Mouse (Mus musculus): ENCODE measurements around the gene Gda. TPM values are rescaled to one million over a fixed set of nuclear protein-coding genes. Genes with fewer than 3 reads are reported as not detected.

The Gda gene
- total RNA-seq, 4 experiments from 2014 or later = 14.2 to 25.5 (median 15.2) TPM

DNA sequence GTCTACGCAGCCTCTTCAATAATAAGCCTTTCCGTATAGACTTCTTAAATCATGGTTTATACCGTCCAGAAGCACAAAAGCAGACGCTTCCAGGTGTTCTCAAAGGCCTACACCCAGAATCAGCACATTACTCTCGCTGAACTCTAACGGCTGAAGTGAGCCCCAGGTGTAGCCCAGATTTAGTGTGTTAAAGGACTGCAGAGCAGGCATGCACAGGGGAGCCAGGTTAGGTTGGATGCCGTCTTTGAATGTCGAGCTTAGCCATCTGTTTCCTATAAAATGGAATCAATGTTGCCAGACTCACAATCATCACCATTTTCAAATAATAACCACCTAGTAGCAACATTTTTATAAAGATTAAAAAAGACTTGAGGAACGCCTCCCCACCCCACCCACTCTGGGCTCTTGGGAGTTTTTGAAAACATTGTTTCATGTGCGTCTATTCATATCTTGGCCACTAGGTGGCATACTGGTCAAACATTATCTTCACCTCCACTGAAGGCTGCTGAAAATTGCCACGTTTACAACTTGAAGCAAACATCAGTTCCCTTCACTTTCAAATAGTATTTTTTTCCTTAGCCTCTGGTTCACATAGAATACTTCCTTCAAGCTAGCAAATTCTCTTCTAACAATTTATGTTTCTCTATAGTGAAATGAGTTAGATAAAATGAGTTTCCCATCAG lies 100.0 kb downstream of the Gda start:
- peak; percentile 69 for DNase-seq (ENCODE audit: low spot score)

DNA sequence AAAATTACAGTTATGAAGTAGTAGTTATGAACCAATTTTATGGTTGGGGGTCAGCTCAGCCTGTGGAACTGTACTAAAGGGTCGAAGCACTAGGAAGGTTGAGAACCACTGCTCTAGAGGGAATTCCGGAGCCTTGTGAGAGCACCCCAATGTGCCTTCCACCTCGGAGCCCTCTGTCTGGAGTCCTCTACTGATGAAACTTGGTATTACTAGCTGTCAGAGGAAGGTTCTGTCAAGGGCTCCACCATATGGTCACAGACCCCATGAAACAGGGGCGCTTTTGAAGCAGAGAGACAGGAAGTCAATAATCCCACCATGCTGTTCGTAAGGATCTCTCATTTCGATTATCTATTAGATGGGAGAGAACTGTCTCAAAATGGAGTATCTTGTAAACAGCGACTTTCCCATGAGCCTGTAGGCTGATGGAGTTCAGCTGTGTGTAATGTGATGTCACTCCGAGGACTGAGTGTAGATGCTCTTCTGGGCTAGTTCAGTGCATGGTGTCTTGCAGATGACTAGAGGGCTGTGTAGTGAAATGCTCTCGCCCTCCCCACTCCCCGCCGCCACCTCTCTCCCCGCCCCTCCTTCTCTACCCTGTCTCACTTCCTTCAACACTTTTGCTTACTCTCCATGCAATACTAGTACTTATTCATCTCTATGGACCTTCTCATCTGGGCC lies 100.7 kb downstream of the Gda start:
- no peak for DNase-seq (ENCODE audit: low spot score)

DNA sequence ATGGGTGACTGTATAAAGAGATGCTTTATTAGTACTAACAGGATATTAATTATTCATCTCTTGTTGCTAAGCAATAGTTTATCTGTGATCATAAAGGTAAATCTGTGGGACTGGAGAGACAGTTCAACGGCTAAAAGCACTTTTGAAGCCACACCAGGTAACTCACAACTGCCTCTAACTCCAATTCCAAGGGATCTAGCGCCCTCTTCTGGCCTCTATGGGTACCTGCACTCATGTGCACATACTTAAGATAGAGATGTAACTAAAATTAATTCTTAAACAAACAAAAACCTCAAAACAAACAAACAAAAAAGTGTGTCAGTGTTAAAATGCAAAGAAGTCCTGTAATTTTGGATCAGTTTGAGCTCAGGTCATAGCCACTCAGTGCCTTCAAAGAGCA lies 101.9 kb downstream of the Gda start:
- DNase-seq (ENCODE audit: low spot score) = no peak

DNA sequence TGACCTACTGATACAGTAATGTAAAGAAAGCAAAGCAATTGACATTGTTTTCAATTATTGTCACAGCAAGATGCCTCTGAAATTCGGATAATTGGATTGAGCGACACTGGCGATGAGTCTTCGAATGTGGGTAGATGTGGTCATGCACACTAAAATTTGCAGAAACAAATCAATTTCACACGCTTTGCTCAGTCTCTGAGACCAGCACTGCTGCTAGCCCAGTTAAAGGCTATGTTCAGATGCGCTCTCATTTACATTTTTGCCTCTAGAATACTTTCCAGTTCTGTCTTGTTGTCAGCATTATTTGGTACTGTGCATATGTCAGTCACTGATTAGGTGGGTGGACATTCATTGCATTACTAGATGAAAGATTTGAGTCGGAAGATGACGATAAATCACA lies 102.5 kb downstream of the Gda start:
- DNase-seq (ENCODE audit: low spot score) = no peak

DNA sequence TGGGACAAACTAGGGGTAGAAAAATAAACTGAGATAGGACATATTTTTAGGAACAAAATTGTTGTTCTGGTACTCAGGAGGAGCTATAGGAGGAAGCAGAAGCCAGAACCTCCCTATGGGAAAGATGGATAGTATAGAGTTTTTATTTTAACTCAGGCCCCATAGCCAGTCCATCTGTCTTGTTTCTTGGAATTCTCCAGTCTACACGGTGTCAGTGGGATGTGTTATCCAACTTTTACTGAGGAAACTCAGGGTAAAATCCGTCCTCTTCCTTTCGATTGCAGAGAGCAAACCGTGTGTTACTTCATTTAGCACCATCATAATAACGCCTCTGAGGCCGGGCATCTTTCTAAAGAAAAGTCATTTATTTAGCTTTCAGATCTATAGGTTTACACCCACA lies 104.1 kb downstream of the Gda start:
- no peak for DNase-seq (ENCODE audit: low spot score)

DNA sequence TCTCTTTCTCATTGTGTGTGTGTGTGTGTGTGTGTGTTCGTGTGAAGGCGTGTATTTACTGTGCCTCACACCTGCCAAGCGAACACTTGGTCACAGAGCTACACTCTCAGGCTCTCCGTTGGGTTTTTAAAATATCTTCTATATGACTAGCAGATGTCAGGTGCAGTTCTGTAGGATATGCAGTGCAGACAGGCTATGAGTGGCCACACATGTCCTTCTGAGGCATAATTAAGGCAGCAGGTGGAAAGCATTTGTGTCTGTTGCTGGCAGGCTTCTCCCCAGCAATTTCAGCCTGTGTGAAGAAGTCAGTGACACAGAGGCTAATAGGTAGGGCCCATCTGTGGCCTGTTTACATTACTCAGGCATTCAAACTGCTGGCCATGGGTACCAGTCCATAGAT lies 104.7 kb downstream of the Gda start:
- DNase-seq (ENCODE audit: low spot score) = no peak

DNA sequence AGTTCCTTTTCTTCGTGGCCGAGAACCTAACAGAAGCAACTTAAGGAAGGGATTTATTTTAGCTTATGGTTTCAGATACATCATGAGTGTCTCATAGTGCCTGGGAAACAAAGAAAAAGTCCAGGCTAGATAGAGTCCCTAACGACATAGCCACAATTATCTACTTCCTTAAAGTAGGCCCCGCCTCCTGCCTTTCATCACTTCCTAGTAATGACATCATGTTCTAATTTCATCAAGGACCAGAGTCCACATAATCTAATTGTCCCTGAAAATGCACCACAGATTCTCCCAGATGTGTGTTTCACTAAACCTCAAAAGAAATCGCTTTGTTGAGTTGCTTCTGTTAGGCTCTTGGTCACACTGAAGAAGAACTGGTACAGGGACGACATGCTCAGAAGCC lies 115.5 kb downstream of the Gda start:
- no peak for DNase-seq (ENCODE audit: low spot score)

DNA sequence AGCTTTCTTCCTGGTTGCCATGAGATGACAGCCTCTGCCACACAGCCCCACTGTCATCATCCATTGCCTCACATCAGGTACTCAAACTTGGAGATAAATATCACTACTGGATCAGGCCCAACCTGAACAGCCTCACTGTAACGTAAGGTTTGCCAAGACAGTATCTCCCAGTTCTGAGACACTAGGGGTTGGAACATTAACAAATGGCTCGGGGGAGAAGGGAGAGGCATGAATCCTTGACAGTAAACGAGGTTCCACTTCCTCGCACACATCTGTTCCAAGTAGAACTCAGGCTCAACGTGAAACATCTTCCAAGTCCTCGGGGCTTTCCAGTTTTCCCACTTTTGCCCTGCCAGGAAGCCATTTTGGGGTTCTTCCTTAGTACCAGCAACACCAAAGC lies 123.6 kb downstream of the Gda start:
- no peak for DNase-seq (ENCODE audit: low spot score)

DNA sequence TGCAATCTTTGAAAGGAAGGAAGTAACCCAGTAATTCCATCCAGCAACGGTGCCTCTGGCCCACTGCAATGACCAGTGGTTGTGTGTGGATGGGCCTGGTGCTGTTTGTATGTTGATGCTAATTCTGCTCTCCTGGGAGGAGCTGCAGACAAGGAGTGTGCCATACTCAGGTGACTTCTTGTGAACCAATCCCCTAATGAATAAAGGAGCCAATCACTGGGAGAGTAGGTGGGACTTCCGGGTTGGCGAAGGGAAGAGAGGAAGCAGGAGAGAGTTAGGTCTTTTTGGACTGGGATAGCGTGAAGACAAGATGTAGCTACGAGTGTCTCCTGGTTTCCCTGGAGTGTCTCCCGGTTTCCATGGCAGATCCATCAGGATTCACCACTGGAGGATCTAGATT lies 126.6 kb downstream of the Gda start:
- DNase-seq (ENCODE audit: low spot score) = no peak

Other genes starting within 250 kb of the Gda start
- 100 to 1,000 TPM; 106 to 135 (median 128) TPM for gene Zfand5, start 201.2 kb downstream of the Gda start, total RNA-seq (2022)
- gene 1110059E24Rik, start 179.5 kb upstream of the Gda start, total RNA-seq (2022) = 10 to 100 TPM; 12.5 to 14.2 (median 13.2) TPM
- 10 to 100 TPM in 3 of 4 experiments, 1 to 10 TPM in 1; 9.4 to 11.2 (median 11.0) TPM for gene Abhd17b, start 179.7 kb upstream of the Gda start, total RNA-seq (2022)

All from heart, adult 8-10 months (tissue).